Mouse (Mus musculus): ENCODE data around the gene Numa1.
"Not testable (repeated sequence)": the region's sequence is repeated elsewhere in the genome, so short reads cannot be mapped to it uniquely, and the experiment has no call there.

The Numa1 gene

DNA sequence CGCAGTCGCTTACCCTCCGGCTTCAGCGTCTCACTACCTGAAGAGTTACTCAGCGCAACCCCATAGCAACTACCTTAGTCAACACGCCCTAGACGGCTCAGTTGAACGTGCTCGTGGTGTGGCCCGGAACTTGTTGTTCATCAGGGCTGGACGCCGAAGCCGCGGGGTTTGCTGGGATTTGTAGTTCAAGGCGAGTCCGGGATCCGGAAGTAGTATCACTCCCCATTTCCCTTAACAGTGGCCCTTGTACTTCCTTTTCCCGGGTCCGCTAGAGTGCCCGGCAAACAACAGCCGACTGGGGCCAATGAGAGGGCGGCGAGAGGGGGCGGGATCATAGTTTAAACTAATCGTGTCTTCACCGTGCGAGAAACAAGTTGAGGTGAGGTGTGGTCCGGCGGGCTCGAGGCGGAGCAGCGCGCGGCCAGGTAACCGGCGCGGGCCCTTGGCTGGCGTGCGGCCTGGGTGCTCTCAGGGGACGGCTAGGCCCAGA is at the start of gene Numa1, which contains the start of gene Lrrc51:
TSS of gene Numa1 (plus strand) at position 361 of the 490 bp plus-strand sequence.
TSS of gene Lrrc51 (minus strand) at position 145 of the 490 bp plus-strand sequence.
- peak; percentile 95 for DNase-seq (ENCODE audit: low read depth)

DNA sequence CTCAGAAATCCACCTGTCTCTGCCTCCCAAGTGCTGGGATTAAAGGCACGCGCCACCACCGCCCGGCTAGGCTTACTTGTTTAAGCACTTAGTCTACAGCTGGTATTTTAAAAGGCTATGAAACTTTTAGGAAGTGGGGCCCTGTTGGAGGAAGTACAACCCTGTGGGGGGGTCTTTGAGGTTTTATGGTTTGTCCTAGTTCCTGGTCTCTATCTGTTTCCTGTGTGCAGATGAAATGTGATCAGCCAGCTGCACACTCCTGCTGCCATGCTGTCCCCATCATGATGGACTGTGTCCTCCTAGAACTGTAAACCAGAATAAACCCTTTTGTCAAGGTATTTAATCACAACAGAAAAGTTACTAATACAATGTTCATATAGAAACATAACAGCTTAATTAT is 49.8 kb upstream of the Numa1 start:
- no peak for DNase-seq (ENCODE audit: low read depth)

DNA sequence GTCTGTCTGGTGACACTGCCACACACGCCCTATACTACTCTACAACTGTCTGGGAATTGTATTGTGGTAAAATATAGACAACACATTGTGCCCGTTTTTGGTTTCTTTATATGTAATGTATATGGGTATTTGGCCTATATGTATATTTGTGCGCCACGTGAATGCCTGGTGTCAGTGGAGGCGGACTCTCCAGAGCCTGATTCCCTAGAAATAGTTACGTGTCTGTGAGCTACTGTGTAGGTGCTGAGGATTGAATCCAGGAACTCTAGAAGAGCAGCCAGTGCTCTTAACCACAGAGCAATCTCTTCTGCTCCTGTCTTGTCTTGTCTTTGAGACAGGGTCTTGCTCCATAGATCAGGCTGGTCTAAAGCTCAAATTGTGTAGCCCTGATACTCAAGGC is 47.6 kb upstream of the Numa1 start:
- no peak for DNase-seq (ENCODE audit: low read depth)

DNA sequence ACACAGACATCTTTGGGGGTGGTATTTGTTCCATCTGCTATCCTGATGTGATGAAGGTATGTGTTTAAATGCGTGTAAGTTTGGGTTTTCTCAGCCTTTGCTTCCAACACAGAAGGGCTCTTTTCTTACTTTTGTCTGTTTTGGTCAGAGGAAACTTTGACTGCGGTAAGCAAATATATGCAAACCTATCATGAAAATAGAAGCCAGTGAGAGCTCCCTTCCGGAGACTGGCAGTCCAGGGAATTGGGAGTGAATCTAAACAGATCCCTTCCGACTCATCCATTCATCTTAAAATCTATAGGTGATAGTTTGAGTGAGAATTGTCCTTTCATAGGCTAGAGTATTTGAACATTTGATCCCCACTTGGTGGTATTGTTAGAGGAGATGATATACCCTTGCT is 45.5 kb upstream of the Numa1 start:
- no peak for DNase-seq (ENCODE audit: low read depth)

DNA sequence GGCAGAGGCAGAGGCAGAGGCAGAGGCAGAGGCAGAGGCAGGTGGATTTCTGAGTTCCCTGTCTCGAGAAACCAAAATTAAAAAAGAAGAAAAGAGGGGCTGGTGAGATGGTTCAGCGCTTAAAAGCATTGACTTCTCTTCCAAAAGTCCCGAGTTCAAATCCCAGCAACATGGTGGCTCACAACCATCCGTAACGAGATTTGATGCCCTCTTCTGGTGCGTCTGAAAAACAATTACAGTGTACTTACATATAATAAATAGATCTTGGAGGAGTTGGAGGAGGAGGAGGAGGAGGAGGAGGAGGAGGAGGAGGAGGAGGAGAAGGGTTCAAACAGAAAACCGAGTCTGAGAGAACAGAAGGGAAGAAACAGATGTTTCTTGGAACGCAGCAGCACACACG is 38.2 kb upstream of the Numa1 start:
- no peak for DNase-seq (ENCODE audit: low read depth)

DNA sequence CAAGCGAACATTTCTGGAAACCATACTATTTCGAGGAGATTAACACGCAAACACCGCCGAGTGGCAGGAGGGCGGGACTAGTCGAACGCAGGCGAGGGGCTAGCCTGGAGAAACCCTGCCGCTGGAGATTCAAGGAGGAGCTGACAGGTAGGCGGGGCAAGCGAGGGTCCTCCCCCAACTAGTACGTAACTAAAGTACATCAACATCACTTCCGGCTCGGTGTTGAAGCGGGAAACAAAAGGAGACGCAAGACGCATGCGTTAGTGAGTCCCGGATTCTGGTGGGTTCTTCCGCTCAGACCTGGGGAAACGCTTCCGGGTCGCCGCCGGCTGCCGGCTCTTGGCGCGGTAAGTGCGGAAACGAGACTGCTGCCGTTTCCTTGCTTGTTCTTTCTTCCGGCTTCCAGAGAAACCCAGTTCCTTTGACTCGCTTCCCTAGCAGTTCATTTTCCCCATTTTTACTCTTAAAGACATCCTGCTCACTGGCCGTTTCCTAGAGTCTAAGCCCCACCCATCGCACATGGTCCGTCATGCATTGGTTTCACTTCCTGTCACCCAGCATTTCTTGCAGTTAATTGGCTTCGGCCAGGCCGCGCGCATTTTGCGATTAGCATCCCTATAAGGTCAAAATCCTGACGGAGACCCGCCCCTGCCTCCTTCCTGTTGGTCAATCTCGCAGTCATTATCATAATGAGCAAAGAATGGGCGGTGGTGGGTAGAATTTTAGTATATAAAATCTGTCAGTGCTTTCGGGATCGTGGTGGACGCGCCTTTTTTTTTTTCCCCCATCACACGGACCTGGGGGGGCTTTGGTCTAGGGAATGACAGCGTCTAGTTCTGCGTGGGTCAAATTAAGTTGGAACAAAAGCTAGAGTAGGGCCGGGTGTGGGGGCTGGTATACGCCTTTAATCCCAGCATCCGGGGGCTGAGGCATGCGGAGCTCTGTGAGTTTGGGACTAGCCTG is 37.5 kb upstream of the Numa1 start:
- peak; percentile 98 for DNase-seq (ENCODE audit: low read depth)

DNA sequence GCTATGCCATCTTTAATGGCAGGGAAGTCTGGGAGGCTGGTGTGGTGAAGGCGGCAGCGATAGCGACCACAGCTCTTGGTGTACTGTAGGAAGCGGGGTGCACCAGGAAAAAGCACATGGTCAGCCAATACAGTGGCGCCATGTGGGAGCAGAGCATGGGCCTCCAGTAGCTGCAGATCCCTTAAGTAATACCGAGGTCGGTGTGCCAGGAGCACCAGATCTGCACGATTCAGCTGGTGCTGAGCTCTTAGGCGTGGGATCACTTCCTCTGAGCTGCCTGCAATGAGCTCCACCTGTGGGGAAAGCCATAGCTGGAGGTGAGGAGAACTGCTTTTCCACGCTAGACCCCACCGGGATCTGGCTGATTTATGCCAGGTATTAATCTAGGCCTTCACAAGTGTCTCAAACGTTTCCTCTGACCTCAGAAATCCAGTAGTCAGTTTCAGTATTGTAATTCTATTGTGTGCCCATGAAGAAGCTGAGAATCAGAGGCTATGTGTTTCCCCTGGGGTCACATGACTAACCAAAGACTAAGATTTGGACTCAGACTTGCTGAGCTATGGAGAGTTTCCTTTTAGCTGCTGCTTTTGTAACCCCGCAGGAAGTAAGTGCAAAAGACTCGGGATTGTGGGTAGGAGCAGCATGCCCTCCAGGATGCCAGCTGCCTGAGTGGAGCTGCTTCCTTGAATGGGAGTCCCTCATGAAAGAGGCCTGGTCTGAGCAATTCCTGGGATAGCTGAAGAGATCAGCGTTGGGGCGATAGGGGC is 33.4 kb upstream of the Numa1 start:
- no peak for DNase-seq (ENCODE audit: low read depth)

DNA sequence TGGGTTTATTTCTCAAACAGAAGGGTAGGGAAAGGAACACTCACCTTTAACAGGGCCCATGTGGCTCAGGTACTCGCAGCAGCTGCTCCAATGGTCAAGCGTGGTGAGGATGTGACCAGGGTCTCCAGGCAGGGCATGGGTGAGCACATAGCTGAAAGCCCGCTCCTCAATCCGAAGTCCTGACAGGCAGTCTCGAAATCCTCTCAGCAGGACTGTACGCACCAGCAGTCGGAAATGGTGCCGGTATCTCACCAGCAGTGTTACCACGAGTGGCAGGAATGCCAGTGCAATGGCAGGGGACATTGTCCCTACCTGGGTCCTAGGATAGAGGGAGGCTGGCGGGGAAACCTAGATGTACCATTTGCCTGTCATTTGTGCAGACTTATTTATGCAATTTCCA is 31.9 kb upstream of the Numa1 start:
- no peak for DNase-seq (ENCODE audit: low read depth)

DNA sequence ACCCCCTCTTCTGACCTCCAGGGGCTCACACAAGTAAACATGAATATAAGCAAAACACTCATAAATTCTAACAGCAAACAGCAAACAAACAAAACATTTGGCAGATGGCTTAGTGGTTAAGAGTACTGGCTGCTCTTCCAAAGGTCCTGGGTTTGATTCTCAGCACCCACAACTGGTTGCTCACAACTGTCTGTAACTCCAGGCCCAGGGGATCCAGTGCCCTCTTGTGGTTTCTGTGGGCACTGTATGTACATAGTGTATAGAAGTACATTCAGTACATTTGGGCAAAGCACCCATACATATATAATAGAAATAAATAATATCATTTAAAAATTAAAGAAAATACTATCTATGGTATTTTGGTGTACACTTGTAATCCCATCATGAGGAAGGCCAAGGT is 31.1 kb upstream of the Numa1 start:
- DNase-seq (ENCODE audit: low read depth) = no peak

DNA sequence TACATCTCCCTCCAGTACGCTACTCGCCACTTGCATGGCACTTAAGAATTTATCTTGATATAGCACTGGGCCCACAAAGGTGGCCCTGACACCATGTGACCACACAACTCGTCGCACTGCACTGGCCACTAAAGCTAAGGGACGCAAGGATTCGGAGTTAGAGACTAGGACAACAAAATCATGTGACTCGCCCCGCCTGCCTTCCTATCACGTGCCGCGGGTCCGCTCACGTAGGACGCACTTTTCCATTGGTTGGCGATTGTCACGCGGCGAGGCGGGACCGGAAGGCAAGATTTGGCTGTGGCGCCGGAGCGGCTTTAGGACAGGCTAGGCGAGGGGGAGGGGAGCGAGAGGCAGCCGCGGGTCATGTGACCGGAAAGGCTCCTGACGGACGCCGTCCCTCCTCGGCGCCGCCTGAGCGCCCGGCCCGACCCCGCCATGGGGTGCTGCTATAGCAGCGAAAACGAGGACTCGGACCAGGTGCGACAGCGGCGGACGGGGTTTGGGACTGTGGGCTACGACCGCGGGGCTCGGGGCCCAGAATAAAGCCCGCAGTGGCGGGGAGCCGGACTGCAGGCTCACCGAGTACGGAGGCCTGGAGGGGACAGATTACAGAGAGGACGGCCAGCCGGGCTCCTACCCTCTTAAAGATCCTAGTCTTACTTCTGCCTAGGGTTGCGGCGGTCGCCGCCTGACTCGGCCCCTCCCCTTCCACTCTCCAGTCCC is 28.2 kb upstream of the Numa1 start, which contains the start of gene Lamtor1:
TSS of gene Lamtor1 (plus strand) at position 344 of the 726 bp plus-strand sequence.
- DNase-seq (ENCODE audit: low read depth) = peak; percentile 96

DNA sequence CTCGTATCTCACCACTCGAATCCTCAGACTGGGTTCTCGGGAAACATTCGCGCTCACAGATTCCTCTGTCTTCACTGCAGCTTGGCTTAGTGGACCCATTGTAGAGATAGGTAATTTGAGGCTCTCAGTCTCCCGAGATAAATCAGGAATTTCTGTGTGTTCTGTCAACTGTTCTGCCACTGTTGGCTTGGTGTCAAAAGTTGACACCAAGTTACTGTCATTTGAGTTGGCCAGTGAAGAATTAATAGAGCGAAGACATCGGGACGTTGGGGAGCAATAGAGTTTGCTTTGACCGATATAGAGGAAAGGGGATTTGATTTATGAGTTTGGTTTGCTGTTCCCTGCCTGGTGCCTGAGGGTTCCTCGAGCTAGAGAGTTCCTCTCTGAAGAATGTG is 27.6 kb upstream of the Numa1 start, which contains the start of gene Tomt:
TSS of gene Tomt (minus strand) at position 73 of the 395 bp plus-strand sequence.
- no peak for DNase-seq (ENCODE audit: low read depth)

DNA sequence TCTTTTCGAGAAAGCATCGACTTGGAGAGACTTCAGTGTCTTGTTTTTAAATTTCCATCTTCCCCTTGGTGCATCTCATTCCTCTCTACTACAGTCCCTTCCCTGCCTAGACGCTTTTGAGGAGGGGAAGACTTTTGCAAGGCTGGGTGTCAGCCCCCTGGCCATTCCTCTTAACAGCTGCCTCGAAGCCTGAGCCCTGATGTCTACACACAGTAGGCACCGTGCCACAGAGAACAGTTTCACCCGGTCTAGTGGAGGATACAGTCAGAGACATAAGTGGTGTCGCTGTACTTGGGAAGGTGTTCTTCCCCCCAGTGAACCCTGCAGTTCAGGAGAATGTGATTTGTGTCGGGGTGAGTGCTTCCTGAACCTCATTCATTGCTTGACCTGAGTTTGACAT is 27.2 kb upstream of the Numa1 start:
- DNase-seq (ENCODE audit: low read depth) = no peak

DNA sequence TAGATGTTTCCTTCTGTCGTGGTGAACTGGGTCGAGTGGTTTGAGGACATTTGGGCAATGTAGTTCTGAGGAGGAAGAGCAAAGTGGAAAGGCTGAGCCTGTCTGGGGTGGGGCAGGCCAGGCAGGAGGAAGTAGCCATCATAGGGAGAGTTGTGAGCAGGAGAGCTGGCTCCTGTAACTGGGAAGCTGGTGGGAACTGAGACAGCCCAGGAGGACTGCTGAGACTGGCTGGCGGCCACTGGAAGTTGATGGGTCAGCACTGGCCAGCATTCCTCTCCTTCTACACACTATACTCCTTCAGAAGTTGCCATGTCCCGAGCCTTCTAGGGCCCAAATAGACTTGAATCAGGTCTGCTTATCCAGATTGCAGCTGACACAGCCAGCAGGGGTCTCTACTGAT is 25.5 kb upstream of the Numa1 start:
- DNase-seq (ENCODE audit: low read depth) = no peak

DNA sequence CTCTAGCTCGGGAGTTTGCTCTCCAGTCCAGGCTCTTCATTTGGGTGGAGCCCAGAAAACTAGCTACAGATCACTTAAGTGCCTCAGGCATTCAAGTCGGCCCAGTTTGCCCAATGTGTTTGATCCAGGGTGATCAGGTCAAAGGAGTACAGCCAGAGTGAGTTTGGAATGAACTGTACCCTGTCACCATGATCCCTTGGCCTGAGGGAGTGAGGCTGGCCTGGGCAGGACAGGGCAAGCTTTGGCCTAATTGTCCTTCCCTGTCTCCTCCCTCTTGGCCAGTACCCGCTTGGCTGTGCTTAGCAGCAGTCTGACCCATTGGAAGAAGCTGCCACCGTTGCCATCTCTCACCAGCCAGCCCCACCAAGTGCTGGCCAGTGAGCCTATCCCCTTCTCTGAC is 23.8 kb upstream of the Numa1 start:
- no peak for DNase-seq (ENCODE audit: low read depth)

DNA sequence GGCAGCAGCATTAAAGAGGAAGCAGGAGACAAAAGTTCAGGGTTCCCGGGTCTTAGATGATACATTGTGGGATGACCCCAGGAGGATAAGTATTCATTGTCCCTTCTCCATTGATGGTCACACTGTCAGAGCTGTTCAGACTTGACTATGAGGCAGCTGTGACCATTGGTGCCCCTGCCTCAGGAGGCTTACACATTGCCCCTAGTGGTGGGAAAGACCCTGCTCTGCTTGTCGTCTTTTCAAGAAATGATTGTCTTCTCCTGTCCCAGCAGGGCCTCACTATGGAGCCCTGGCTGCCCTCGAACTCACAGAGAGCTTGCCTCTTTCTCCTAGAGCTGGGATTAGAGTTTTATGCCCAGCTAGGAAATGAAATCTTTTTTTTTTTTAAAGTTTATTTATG is 21.9 kb upstream of the Numa1 start:
- no peak for DNase-seq (ENCODE audit: low read depth)

DNA sequence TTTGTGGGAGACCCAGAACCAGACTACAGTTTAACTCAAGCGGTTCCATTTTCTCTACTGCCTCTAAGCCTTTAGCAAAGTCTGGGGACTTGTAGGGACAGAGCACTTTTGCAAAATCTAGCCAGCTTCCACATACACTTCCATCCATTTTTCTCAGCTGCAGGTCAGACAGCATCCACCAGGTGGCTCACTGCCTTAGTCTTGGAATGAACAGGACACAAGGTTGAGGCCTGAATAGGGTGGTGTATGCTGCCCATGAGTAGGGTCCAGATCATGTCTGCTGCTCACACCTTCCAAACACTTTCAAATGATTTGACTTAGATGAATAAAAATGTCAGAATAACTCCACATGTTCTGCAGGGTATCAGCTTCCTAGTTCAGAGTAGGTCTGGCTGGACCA is 15.8 kb upstream of the Numa1 start:
- peak; percentile 76 for DNase-seq (ENCODE audit: low read depth)

DNA sequence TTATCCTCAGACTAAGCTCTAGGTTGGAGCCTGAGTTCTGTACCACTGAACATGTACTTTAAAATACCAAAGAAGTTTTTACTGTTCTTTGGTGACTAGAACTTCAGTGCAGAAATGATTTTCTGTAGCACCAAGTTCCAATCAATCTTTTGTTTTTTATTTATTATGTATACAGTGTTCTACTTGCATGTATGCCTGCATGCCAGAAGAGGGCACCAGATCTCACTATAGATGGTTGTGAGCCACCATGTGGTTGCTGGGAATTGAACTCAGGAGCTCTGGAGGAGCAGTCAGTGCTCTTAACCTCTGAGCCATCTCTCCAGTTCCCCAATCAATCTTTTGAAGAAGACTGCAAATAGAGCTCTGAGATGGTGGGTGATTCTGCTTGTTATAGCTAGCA is 8.0 kb upstream of the Numa1 start:
- not testable (repeated sequence) for DNase-seq (ENCODE audit: low read depth)

DNA sequence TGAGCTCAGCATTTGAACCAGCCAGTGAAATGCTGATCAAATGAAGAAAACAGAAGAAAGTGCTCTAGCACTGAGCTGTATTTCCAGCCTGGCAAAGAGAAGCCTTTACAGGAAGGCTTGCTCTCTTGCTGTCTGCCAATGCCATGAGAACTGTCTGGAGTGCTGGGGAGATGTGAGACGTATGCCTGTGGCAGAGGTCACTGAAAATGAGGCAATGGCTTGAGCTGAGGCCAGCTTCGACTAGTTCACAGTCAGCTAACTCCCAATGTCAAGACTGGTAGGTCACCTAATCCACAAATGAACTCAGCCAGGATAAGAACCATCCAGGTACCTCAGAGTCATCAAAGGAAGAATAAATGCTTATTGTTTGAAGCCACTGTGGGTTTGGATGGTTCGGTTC is 5.8 kb upstream of the Numa1 start:
- DNase-seq (ENCODE audit: low read depth) = no peak

DNA sequence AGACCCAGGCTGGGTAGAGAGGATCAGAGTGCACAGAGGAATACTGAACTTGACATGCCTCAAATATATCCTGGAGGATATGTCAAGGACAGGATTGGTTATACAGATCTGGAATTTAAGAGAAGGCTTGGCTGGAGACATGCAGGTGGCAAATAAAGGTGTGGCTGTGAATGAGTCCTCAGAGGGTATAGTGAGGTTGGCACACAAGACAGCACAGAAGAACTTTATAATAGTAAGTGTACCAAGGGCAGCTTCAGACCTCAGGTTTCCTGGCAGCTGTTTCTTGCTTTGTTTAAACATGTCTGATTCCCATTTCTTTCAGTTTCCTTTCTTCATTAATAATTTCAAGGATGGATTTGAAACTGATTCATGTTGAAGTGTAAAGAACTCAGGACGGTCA is 1.4 kb upstream of the Numa1 start:
- DNase-seq (ENCODE audit: low read depth) = no peak

DNA sequence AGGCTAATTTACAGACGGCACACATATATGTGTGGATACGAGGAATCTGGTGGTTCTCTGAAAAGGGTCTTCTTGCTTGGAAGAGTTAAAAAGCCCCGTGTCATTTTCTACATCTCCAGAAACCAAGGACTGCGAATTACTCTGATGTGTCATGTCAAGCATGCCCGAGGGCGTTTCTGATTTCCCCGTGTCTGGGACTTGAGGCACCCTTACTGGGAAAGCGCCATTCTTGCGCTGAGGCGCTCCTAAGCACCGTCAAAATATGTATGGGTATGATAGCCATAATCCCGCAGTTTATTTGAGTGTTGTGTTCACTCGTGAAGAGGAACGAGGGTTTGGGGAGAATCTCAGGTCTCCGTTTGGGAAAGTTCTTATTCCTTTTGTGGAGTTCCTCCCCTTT is 611 bp upstream of the Numa1 start:
- no peak for DNase-seq (ENCODE audit: low read depth)

DNA sequence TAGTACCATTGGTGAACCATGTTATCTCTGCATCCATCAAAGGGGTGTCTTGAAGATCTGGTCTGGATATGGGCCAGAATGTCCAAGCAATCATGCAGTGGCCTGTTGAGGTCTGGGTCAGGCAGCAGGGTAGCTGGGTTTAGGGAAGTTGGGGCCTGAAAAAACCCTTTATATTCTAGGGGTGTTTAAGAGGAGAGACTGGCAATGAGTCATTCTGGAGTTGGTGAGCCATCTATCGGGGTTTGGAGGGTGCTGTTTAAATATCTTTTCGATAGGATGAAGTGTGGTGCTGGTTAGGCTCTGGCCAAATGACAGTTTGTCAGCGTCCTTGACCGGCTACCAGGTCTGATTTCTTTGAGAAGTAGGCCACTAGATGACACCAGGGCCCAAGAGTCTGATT is 2.0 kb downstream of the Numa1 start:
- DNase-seq (ENCODE audit: low read depth) = no peak

DNA sequence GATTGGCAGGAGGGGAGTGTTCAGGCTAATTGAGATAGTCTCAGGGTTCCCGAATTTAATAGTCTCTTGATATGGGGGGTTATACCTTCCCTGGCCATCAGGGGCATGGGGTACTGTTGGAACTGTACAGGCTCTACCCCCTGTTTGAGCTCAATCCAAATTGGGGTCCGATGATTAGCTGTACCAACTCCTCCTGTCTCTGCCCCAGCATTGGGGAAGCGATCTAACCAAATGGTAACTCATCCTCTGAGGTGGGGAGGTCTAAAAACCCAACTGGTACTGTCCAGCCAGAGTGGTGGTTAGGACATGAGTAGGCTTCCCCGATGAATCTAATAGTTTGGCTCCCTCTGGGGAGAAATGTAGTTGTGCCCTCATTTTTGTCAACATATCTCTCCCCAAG is 3.1 kb downstream of the Numa1 start:
- no peak for DNase-seq (ENCODE audit: low read depth)

Data from naive thymus-derived CD4-positive, alpha-beta T cell, adult 2 months (primary cell).